Mouse (Mus musculus): ENCODE measurements around the gene Rps4x. TPM values are rescaled to one million over a fixed set of nuclear protein-coding genes. Genes with fewer than 3 reads are reported as not detected.

Gene Rps4x
- total RNA-seq (2021) = 1,000 to 10,000 TPM; 1,319 to 1,445 TPM
- long read RNA-seq, experiment 1, transcript Rps4x-201 (7 exons, 975 nt) = major isoform, 622 of 660 reads
- long read RNA-seq, experiment 1, partial matches to known transcripts = 33 of 660 reads
- long read RNA-seq, experiment 1, other reads (novel, unspliced or antisense) = 2 of 660 reads
- long read RNA-seq, experiment 2, transcript Rps4x-201 (7 exons, 975 nt) = major isoform, 500 of 538 reads
- long read RNA-seq, experiment 2, partial matches to known transcripts = 31 of 538 reads
- long read RNA-seq, experiment 2, other reads (novel, unspliced or antisense) = 4 of 538 reads

- peak; percentile 63 to 76 for DNase-seq (ENCODE audit: low spot score in 2 of 2)
Measured at GRCm38 (mm10) chrX:102188712-102189497, at the start of gene Rps4x. TSS of gene Rps4x (minus strand) at chrX:102189394.

GRCm38 (mm10) chrX:102219126-102219525 is 29.9 kb upstream of the Rps4x start:
- DNase-seq (ENCODE audit: low spot score in 2 of 2) = peak in 1 of 2 experiments; percentile 14

GRCm38 (mm10) chrX:102215356-102215755 is 26.2 kb upstream of the Rps4x start:
- peak in 1 of 2 experiments; percentile 6 for DNase-seq (ENCODE audit: low spot score in 2 of 2)

GRCm38 (mm10) chrX:102190840-102191239 is 1.6 kb upstream of the Rps4x start:
- no peak for DNase-seq (ENCODE audit: low spot score in 2 of 2)

GRCm38 (mm10) chrX:102189581-102189980 is 387 bp upstream of the Rps4x start:
- no peak for DNase-seq (ENCODE audit: low spot score in 2 of 2)

- no peak for DNase-seq (ENCODE audit: low spot score in 2 of 2)
Measured at GRCm38 (mm10) chrX:102187023-102187699, 2.0 kb downstream of the Rps4x start.

GRCm38 (mm10) chrX:102182575-102182974 is 6.6 kb downstream of the Rps4x start:
- DNase-seq (ENCODE audit: low spot score in 2 of 2) = no peak

GRCm38 (mm10) chrX:102175538-102176287 is 13.5 kb downstream of the Rps4x start:
- DNase-seq (ENCODE audit: low spot score in 2 of 2) = no peak

GRCm38 (mm10) chrX:102170900-102171299 is 18.3 kb downstream of the Rps4x start:
- DNase-seq (ENCODE audit: low spot score in 2 of 2) = no peak

- no peak for DNase-seq (ENCODE audit: low spot score in 2 of 2)
Measured at GRCm38 (mm10) chrX:102170135-102170534, 19.1 kb downstream of the Rps4x start.

GRCm38 (mm10) chrX:102169724-102170123 is 19.5 kb downstream of the Rps4x start:
- no peak for DNase-seq (ENCODE audit: low spot score in 2 of 2)

- DNase-seq (ENCODE audit: low spot score in 2 of 2) = no peak
Measured at GRCm38 (mm10) chrX:102166986-102167385, 22.2 kb downstream of the Rps4x start.

GRCm38 (mm10) chrX:102166521-102166920 is 22.7 kb downstream of the Rps4x start:
- no peak for DNase-seq (ENCODE audit: low spot score in 2 of 2)

GRCm38 (mm10) chrX:102163529-102163928 is 25.7 kb downstream of the Rps4x start:
- DNase-seq (ENCODE audit: low spot score in 2 of 2) = peak; percentile 18 to 56

- no peak for DNase-seq (ENCODE audit: low spot score in 2 of 2)
Measured at GRCm38 (mm10) chrX:102163096-102163495, 26.1 kb downstream of the Rps4x start.

- no peak for DNase-seq (ENCODE audit: low spot score in 2 of 2)
Measured at GRCm38 (mm10) chrX:102160528-102160927, 28.7 kb downstream of the Rps4x start.

- no peak for DNase-seq (ENCODE audit: low spot score in 2 of 2)
Measured at GRCm38 (mm10) chrX:102159778-102160177, 29.4 kb downstream of the Rps4x start.

GRCm38 (mm10) chrX:102157423-102157791 is 31.8 kb downstream of the Rps4x start:
- DNase-seq (ENCODE audit: low spot score in 2 of 2) = no peak

GRCm38 (mm10) chrX:102156618-102157422 is 32.4 kb downstream of the Rps4x start, which contains the start of gene Ercc6l:
TSS of gene Ercc6l (minus strand) at chrX:102157091.
- DNase-seq (ENCODE audit: low spot score in 2 of 2) = peak; percentile 77 to 90

GRCm38 (mm10) chrX:102141157-102141556 is 48.0 kb downstream of the Rps4x start:
- no peak for DNase-seq (ENCODE audit: low spot score in 2 of 2)
